Mouse (Mus musculus): ENCODE results near the gene Rtkn. TPM values are rescaled to one million over a fixed set of nuclear protein-coding genes. Genes with fewer than 3 reads are reported as not detected.

Rtkn gene
- polyA plus RNA-seq, 2 experiments, result 5.5 to 11.1 TPM

DNA sequence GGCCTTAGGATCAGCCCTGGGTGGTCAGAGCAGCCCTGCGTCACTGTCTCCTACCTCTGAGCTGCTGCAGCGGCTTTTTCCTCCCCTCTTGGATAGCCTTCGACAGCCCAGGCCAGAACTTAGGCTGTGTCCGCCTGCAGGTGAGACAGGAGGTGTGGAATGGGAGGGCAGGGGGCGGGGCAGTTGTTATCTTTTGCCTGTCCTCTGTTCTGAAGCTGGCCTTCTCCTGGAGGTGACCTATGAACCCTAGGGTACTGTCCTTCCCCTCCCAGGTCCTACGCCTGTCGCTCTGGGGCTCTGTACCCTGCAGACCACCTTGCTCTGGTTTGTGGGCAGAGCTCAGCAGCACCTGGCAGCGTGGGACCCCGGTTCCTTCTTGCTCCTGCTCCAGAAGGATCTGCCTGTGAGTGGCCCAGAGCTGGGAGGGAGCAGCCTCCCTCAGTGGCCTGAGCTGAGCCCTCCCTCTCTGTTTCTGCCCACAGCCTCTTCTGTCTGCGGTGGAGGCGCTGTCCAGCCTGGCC, 32.1 kb upstream of the Rtkn start:
- H3K4me1 ChIP-seq (replicated peaks; ENCODE audit: control insufficient read depth in 2 of 2, insufficient read depth in 2 of 2, low read length in 1 of 2), result peaks cover 13% of the 10 kb centered on the region in 2 experiments
- H3K27ac ChIP-seq, result no peak overlapping the region
- DNase-seq (ENCODE audit: low read depth in 3 of 3, low spot score in 3 of 3), result no peak
- H3K9ac ChIP-seq (replicated peaks), result no peak overlapping the region
- 69% methylated on average over 11 of the region's 11 CpGs for WGBS (ENCODE audit: insufficient replicate concordance)
- no peaks in the 10 kb centered on the region for H3K9me3 ChIP-seq (ENCODE audit: control insufficient read depth, low read length)
- ATAC-seq (ENCODE audit: insufficient read depth), result no peak
- H3K4me3 ChIP-seq (ENCODE audit: insufficient read depth in 1 of 2, low read depth in 2 of 2, low read length in 2 of 2), result 0 out of 4 replicates have a peak overlapping the region, but pooled peaks of 1 of the 2 experiments have one; percentile 81
- H3K36me3 ChIP-seq (replicated peaks; ENCODE audit: control insufficient read depth, insufficient read depth, low read depth), result no peaks in the 10 kb centered on the region
- TF ChIP-seq EP300 (IDR thresholded peaks at IDR 0.05; ENCODE audit: low read depth) (no peak), CTCF (IDR thresholded peaks at IDR 0.05; ENCODE audit: low read depth) (0 out of 2 replicates have a peak, but pooled peaks have one; percentile 22)
- H3K4me2 ChIP-seq (ENCODE audit: low read depth), result peak overlapping the region; percentile 93
- no peaks in the 10 kb centered on the region for H3K27me3 ChIP-seq (ENCODE audit: control insufficient read depth, insufficient read depth, low read length)

- Histone ChIP-seq H3K27me3 (ENCODE audit: control insufficient read depth, insufficient read depth, low read length) (no peaks in the 10 kb centered on the region), H3K9me3 (ENCODE audit: control insufficient read depth, low read length) (no peaks in the 10 kb centered on the region), H3K4me1 (replicated peaks; ENCODE audit: control insufficient read depth in 2 of 2, insufficient read depth in 2 of 2, low read length in 1 of 2) (peaks cover 16 to 17% of the 10 kb centered on the region in 2 experiments), H3K27ac (no peak overlapping the region), H3K36me3 (replicated peaks; ENCODE audit: control insufficient read depth, insufficient read depth, low read depth) (no peaks in the 10 kb centered on the region), H3K9ac (replicated peaks) (no peak overlapping the region), H3K4me3 (ENCODE audit: insufficient read depth in 1 of 2, low read depth in 2 of 2, low read length in 2 of 2) (no peak overlapping the region), H3K4me2 (ENCODE audit: low read depth) (no peak overlapping the region)
- WGBS (ENCODE audit: insufficient replicate concordance), result 71% methylated on average over 4 of the region's 4 CpGs
- ATAC-seq (ENCODE audit: insufficient read depth), result no peak
- no peak for DNase-seq (ENCODE audit: low read depth in 3 of 3, low spot score in 3 of 3)
- TF ChIP-seq CTCF (IDR thresholded peaks at IDR 0.05; ENCODE audit: low read depth), result no peak
- no peak for TF ChIP-seq EP300 (IDR thresholded peaks at IDR 0.05; ENCODE audit: low read depth)
Measured at GRCm38 (mm10) chr6:83104158-83104557, 31.1 kb upstream of the Rtkn start.

DNA sequence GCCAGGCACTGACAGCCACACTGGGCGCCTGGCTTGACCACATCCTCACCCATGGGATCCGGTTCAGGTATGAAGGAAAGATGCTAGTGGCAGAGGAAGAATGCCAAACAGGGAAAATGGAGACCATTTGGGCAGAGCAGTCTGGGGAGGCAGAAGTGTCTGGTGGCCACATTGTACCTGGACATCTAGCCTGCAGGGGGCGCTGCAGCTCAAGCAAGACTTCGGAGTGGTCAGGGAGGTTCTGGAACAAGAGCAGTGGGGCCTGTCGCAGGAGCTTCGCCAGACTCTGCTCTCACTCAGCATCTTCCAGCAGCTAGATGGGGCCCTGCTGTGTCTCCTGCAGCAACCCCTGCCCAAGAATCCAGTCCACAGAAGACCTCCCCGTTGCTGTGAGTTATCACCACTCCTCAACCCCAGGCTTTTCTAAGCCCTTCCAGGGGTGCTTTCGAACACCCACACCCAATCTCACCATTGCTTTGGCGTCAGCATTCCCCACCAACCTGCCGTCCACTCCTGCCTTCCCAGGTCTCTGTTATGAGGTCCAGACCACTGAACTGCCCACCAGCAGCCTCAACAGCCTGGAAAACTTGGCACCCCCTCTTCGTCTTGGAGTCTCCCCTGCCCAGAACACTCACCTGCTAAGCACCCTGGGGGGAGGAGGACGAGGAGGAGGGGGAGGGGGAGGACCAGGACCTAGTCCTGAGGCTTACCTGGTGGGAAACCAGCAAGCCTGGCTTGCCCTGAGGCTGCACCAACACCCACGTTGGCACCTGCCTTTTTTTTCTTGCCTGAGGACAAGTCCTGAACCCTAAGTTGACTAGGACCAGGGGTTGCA, 27.5 kb upstream of the Rtkn start:
- H3K9ac ChIP-seq (replicated peaks), result peak overlapping the region; percentile 4
- no peaks in the 10 kb centered on the region for H3K27me3 ChIP-seq (ENCODE audit: control insufficient read depth, insufficient read depth, low read length)
- peaks cover 19 to 27% of the 10 kb centered on the region in 2 experiments for H3K4me1 ChIP-seq (replicated peaks; ENCODE audit: control insufficient read depth in 2 of 2, insufficient read depth in 2 of 2, low read length in 1 of 2)
- peak overlapping the region; percentile 42 for H3K27ac ChIP-seq
- TF ChIP-seq CTCF (IDR thresholded peaks at IDR 0.05; ENCODE audit: low read depth) (peak; percentile 98), EP300 (IDR thresholded peaks at IDR 0.05; ENCODE audit: low read depth) (no peak)
- ATAC-seq (ENCODE audit: insufficient read depth) (peak; percentile 39), DNase-seq (ENCODE audit: low read depth in 3 of 3, low spot score in 3 of 3) (peak; percentile 72 to 74 (median 72))
- peaks cover 3% of the 10 kb centered on the region; the same call in 1 of the 2 replicates for H3K36me3 ChIP-seq (replicated peaks; ENCODE audit: control insufficient read depth, insufficient read depth, low read depth)
- H3K4me2 ChIP-seq (ENCODE audit: low read depth), result peak overlapping the region; percentile 97
- WGBS (ENCODE audit: insufficient replicate concordance), result 34% methylated on average over 13 of the region's 13 CpGs
- peak overlapping the region; percentile 79 to 99 for H3K4me3 ChIP-seq (ENCODE audit: insufficient read depth in 1 of 2, low read depth in 2 of 2, low read length in 2 of 2)
- no peaks in the 10 kb centered on the region for H3K9me3 ChIP-seq (ENCODE audit: control insufficient read depth, low read length)

DNA sequence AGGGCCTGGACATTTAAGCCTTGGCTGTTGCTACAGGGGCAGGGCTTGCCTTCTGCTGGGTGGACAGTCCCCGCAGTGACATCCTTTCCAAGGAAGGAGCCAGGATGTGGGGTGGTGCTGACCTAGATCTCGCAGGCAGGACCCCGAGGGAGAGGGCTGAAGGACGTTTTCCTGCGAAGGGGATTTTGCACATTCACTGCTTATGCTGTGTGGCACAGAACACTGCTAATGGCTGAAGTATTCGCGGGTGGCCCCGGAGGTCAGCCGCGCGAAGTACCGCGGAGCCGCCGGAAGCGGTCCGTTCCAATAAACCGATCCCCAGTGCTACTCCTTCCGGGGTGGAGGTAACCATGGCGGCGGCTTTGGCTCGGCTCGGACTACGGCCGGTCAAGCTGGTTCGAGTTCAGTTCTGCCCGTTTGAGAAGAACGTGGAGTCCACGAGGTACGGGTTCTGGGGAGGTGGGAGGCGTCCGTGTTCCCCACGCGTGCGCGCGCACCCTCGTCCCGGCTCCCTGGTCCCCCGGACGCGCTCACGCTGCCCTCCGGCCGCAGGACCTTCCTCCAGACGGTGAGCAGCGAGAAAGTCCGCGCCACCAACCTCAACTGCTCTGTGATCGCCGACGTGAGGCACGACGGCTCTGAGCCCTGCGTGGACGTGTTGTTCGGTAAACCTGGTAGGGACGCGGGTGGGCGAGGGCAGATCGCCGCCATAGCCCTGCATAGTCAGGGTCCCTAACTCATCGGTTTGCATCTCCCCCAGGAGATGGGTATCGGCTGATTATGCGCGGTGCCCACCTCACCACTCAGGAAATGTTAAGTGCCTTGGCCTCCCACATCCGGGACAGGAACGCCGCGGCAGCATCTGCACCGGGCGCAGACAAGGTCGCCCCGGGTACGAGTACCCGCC, 26.2 kb upstream of the Rtkn start, which contains the start of gene Mrpl53:
Gene Mrpl53, plus strand, starts transcription at position 279 of the 907 bp plus-strand sequence.
- ATAC-seq (ENCODE audit: insufficient read depth), result peak; percentile 80
- H3K4me2 ChIP-seq (ENCODE audit: low read depth), result peak within 1 kb of the TSS; percentile 97
- H3K27ac ChIP-seq, result peak within 1 kb of the TSS; percentile 92
- DNase-seq (ENCODE audit: low read depth in 3 of 3, low spot score in 3 of 3), result peak in 2 of 3 experiments; percentile 49 to 59
- under 1% methylated on average over 76 of the region's 76 CpGs for WGBS (ENCODE audit: insufficient replicate concordance)
- peak within 1 kb of the TSS; percentile 97 for H3K9ac ChIP-seq (replicated peaks)
- peaks cover 3% of the 10 kb centered on the region; the same call in 1 of the 2 replicates for H3K36me3 ChIP-seq (replicated peaks; ENCODE audit: control insufficient read depth, insufficient read depth, low read depth)
- H3K9me3 ChIP-seq (ENCODE audit: control insufficient read depth, low read length), result no peaks in the 10 kb centered on the region
- H3K27me3 ChIP-seq (ENCODE audit: control insufficient read depth, insufficient read depth, low read length), result no peaks in the 10 kb centered on the region
- TF ChIP-seq EP300 (IDR thresholded peaks at IDR 0.05; ENCODE audit: low read depth), result no peak; the same call in 1 of the 2 replicates
- TF ChIP-seq CTCF (IDR thresholded peaks at IDR 0.05; ENCODE audit: low read depth), result 0 out of 2 replicates have a peak, but pooled peaks have one; percentile 0
- H3K4me3 ChIP-seq (ENCODE audit: insufficient read depth in 1 of 2, low read depth in 2 of 2, low read length in 2 of 2), result peak within 1 kb of the TSS; percentile 79 to 99
- peaks cover 16 to 23% of the 10 kb centered on the region in 2 experiments for H3K4me1 ChIP-seq (replicated peaks; ENCODE audit: control insufficient read depth in 2 of 2, insufficient read depth in 2 of 2, low read length in 1 of 2)

All from liver, embryonic 14.5 days (tissue).